Mouse (Mus musculus) megakaryocyte, embryonic 14.5 days (primary cell): ENCODE data around the gene Gm28043.

Experiments
- FLI1 ChIP-seq: IDR thresholded peaks from 2 replicates; pipeline ENCODE4 v1.6.1; 2012; ENCODE audit warnings: low read length, inconsistent platforms, mixed read lengths
- GATA1 ChIP-seq: IDR thresholded peaks from 3 replicates; pipeline ENCODE4 v1.6.1; 2012; ENCODE audit warnings: mixed read lengths, low read length, inconsistent platforms, borderline replicate concordance

DNA sequence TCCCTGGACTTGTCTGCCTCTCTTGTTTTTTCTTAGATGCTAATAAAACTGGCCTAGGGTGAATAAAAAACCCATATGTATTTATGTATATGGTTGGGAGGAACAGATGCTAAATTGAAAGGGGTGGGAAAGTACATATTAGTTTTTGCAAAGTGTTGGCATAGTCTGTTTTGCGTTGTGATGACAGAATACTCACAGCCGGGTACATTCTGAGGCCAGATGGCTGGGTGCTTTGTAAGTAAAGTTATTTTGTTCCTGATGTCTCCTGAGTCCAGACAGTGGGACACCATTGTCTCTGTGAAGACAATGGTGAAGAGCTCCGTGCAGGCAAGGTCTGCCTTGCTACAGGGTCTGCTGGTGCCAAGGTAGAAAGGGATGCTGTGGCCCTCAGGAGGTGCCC, 29.9 kb upstream of the Gm28043 start:
- TF ChIP-seq GATA1 (no peak), FLI1 (no peak)
